ENCODE assay signal across 9 mouse cellular contexts in genomic region chr8:105469041-105469695, GRCm38 (mm10). TPM values are rescaled to one million over a fixed set of nuclear protein-coding genes. Genes with fewer than 3 reads are reported as not detected.
DNase-seq lines count a peak whose midpoint lies in the region; ATAC-seq and TF ChIP-seq lines count a peak whose summit lies in the region.
"Had no signal": no experiment of that assay in that cellular context is flagged by ENCODE, and none has a peak within 500 bp of the region (broad histone marks: within the 10 kb centered on the region; RNA-seq: fewer than 3 reads in every experiment).

No protein-coding gene starts in this region.

- no peak for DNase-seq in frontal cortex, postnatal 14 days (ENCODE audit: low spot score in 2 of 2)
- DNase-seq in cerebellum, adult 8-10 months: peak; percentile 69
- peak; percentile 75 for DNase-seq in gastrocnemius, adult 2 months
- no peak for DNase-seq in limb, embryonic 10.5 days (ENCODE audit: low spot score)
- peak; percentile 80 for DNase-seq in testis, postnatal 10 days (ENCODE audit: low spot score)

- 54% methylated on average over 6 of the region's 6 CpGs for WGBS in limb, embryonic 10.5 days
- 30% methylated on average over 6 of the region's 6 CpGs for WGBS in midbrain, embryonic 12.5 days

- no peak for TF ChIP-seq CTCF in gastrocnemius, adult 2 months (IDR thresholded peaks at IDR 0.05)

- H3K4me2 ChIP-seq in midbrain, embryonic 12.5 days (replicated peaks): peak overlapping the region; percentile 64

- ATAC-seq in frontal cortex, adult (ENCODE audit: low TSS enrichment): peak; percentile 39
- peak; percentile 50 for ATAC-seq in midbrain, embryonic 12.5 days (ENCODE audit: low FRiP score, low read depth)
- no peak for ATAC-seq in granulocyte monocyte progenitor cell, adult 5-6 weeks (replicated peaks; ENCODE audit: poor library complexity, severe bottlenecking)

- peaks cover 35% of the 10 kb centered on the region for H3K27me3 ChIP-seq in limb, embryonic 10.5 days (ENCODE audit: low read depth, poor library complexity, severe bottlenecking)
- H3K27me3 ChIP-seq in midbrain, embryonic 12.5 days: peaks cover 18% of the 10 kb centered on the region

- no peaks in the 10 kb centered on the region for H3K9me3 ChIP-seq in limb, embryonic 10.5 days (replicated peaks)
- H3K9me3 ChIP-seq in midbrain, embryonic 12.5 days: no peaks in the 10 kb centered on the region

- H3K27ac ChIP-seq in gastrocnemius, adult 2 months: peak overlapping the region; percentile 82
- H3K27ac ChIP-seq in limb, embryonic 10.5 days: peak overlapping the region; percentile 68
- peak overlapping the region; percentile 80 for H3K27ac ChIP-seq in midbrain, embryonic 12.5 days (replicated peaks)

- peak overlapping the region; percentile 74 for H3K4me3 ChIP-seq in gastrocnemius, adult 2 months
- H3K4me3 ChIP-seq in limb, embryonic 10.5 days: no peak overlapping the region
- peak overlapping the region; percentile 45; the same call in 1 of the 2 replicates for H3K4me3 ChIP-seq in midbrain, embryonic 12.5 days

- H3K36me3 ChIP-seq in limb, embryonic 10.5 days: 0 out of 2 replicates have a peak, but pooled peaks cover 5% of the 10 kb centered on the region
- H3K36me3 ChIP-seq in midbrain, embryonic 12.5 days: peaks cover 18% of the 10 kb centered on the region

- H3K4me1 ChIP-seq in limb, embryonic 10.5 days: peaks cover 60% of the 10 kb centered on the region
- peaks cover 48% of the 10 kb centered on the region for H3K4me1 ChIP-seq in midbrain, embryonic 12.5 days

- intact Hi-C loops in gastrocnemius, adult 2 months (cut with DNase I): no loop called here

- no peak overlapping the region for H3K9ac ChIP-seq in midbrain, embryonic 12.5 days (replicated peaks)

RNA-seq across cellular contexts. Expression of gene Tppp3, which starts 2.2 kb away (rescaled TPM):
- total RNA-seq in gastrocnemius, adult 2 months (2021): 10 to 100 TPM; 52.8 to 53.4 TPM
- polyA plus RNA-seq in limb, embryonic 10.5 days (2016; fragmentation: Nextera tagmentation; extraction: Ambion mirVana): 8.4 and 13.5 TPM in 2 replicates
- polyA plus RNA-seq in midbrain, embryonic 12.5 days (2016; fragmentation: Nextera tagmentation; extraction: Ambion mirVana): 86.8 and 94.2 TPM in 2 replicates
- total RNA-seq in granulocyte monocyte progenitor cell, adult 5-6 weeks (2014; fragmentation: Nextera tagmentation): not detected in 2 replicates
- total RNA-seq in granulocyte monocyte progenitor cell, adult 5-6 weeks (2017): not detected in 2 replicates

RNA-seq across cellular contexts. Expression of gene Zdhhc1, which starts 27.5 kb away (rescaled TPM):
- total RNA-seq in gastrocnemius, adult 2 months (2021): 10 to 100 TPM in 1 of 2 experiments, 1 to 10 TPM in 1; 9.6 to 11.2 TPM
- 18.9 and 25.3 TPM in 2 replicates for polyA plus RNA-seq in limb, embryonic 10.5 days (2016; fragmentation: Nextera tagmentation; extraction: Ambion mirVana)
- polyA plus RNA-seq in midbrain, embryonic 12.5 days (2016; fragmentation: Nextera tagmentation; extraction: Ambion mirVana): 29.9 and 30.9 TPM in 2 replicates
- total RNA-seq in granulocyte monocyte progenitor cell, adult 5-6 weeks (2014; fragmentation: Nextera tagmentation): 1.8 and 10.4 TPM in 2 replicates
- total RNA-seq in granulocyte monocyte progenitor cell, adult 5-6 weeks (2017): 3.6 and 4.6 TPM in 2 replicates

RNA-seq across cellular contexts. Expression of gene Hsd11b2, which starts 49.4 kb away (rescaled TPM):
- total RNA-seq in gastrocnemius, adult 2 months (2021): not detected
- 78.2 and 83.2 TPM in 2 replicates for polyA plus RNA-seq in limb, embryonic 10.5 days (2016; fragmentation: Nextera tagmentation; extraction: Ambion mirVana)
- 20.1 and 23.5 TPM in 2 replicates for polyA plus RNA-seq in midbrain, embryonic 12.5 days (2016; fragmentation: Nextera tagmentation; extraction: Ambion mirVana)
- total RNA-seq in granulocyte monocyte progenitor cell, adult 5-6 weeks (2014; fragmentation: Nextera tagmentation): not detected in 2 replicates
- not detected in 2 replicates for total RNA-seq in granulocyte monocyte progenitor cell, adult 5-6 weeks (2017)
- total RNA-seq: layer of hippocampus, adult 8-10 months had no signal

RNA-seq across cellular contexts. Expression of gene Lrrc36, which starts 55.8 kb away (rescaled TPM):
- total RNA-seq in gastrocnemius, adult 2 months (2021): under 1 TPM; 0.64 to 0.73 TPM
- not detected in 2 replicates for polyA plus RNA-seq in limb, embryonic 10.5 days (2016; fragmentation: Nextera tagmentation; extraction: Ambion mirVana)
- polyA plus RNA-seq in midbrain, embryonic 12.5 days (2016; fragmentation: Nextera tagmentation; extraction: Ambion mirVana): 3.4 and 3.6 TPM in 2 replicates
- 0.36 TPM in 1 of 2 replicates, not detected in the other for total RNA-seq in granulocyte monocyte progenitor cell, adult 5-6 weeks (2014; fragmentation: Nextera tagmentation)
- total RNA-seq in granulocyte monocyte progenitor cell, adult 5-6 weeks (2017): not detected in 2 replicates

RNA-seq across cellular contexts. Expression of gene Kctd19, which starts 55.9 kb away (rescaled TPM):
- total RNA-seq in gastrocnemius, adult 2 months (2021): under 1 TPM in 1 of 2 experiments, not detected in 1; 0.23 TPM
- not detected in 2 replicates for polyA plus RNA-seq in limb, embryonic 10.5 days (2016; fragmentation: Nextera tagmentation; extraction: Ambion mirVana)
- not detected in 2 replicates for polyA plus RNA-seq in midbrain, embryonic 12.5 days (2016; fragmentation: Nextera tagmentation; extraction: Ambion mirVana)
- not detected in 2 replicates for total RNA-seq in granulocyte monocyte progenitor cell, adult 5-6 weeks (2014; fragmentation: Nextera tagmentation)
- not detected in 2 replicates for total RNA-seq in granulocyte monocyte progenitor cell, adult 5-6 weeks (2017)
- total RNA-seq: layer of hippocampus, adult 8-10 months had no signal

Comparison
In these comparisons a context has a peak if more than half of its experiments do, and no peak if none do; other contexts are left out.
1. DNase-seq: peak in cerebellum, adult 8-10 months (single experiment), gastrocnemius, adult 2 months (single experiment) and testis, postnatal 10 days (single experiment); none in frontal cortex, postnatal 14 days (0 of 2) and limb, embryonic 10.5 days (single experiment).
2. RNA of gene Tppp3, which starts 2.2 kb away (total RNA-seq): 52.8 to 53.4 TPM in gastrocnemius, adult 2 months; not detected in granulocyte monocyte progenitor cell, adult 5-6 weeks; every median in the first group is over 10 times any median in the second.
3. Peak in every context shown above with its lines, with median percentiles within 50 percentile points of each other: H3K27ac ChIP-seq.